Mouse (Mus musculus): ENCODE measurements around the gene Dync1li2.

Dync1li2 gene

DNA sequence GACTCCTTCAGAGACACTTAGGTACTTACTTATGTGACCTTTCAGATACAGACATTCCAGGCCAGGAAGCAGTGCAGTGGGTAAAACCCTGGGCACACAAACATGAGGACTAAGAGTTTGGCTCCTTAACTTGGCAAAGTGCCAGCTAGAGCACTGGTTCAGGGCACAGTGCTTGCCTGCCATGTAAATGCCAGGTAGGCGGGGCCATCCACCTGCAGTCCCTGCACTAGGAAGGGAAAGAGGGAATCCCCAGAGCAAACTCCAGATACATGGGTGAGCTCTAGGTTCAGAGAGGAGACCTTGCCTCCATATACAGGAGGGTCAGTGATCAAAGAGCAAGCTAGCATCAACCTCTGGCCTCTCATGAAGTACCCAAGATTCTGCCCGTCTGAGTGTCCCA, 54.9 kb downstream of the Dync1li2 start:
- in situ Hi-C loops (cut with MboI; ENCODE audit: unreplicated experiment in 2 of 2), result no loop called here

DNA sequence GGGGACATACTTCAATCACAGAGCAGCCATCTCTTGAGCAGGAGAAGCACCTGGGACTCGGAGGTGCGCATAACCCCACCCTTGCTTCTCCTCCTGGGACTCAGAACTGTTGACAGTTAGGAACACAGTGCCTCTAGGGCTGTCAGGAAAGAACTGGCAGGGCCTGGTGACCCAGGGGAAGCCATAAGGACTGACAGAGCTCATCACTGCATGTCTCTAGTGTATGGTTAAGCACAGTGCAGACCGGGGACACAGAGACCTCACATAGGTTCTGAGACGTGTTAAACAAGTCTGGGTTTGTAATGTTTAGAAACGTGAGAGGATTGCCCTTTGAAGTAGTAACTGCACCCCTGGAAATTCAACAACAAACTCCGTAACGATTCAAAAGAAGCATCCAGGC, 55.3 kb downstream of the Dync1li2 start:
- in situ Hi-C loops (cut with MboI; ENCODE audit: unreplicated experiment in 2 of 2), result no loop called here

DNA sequence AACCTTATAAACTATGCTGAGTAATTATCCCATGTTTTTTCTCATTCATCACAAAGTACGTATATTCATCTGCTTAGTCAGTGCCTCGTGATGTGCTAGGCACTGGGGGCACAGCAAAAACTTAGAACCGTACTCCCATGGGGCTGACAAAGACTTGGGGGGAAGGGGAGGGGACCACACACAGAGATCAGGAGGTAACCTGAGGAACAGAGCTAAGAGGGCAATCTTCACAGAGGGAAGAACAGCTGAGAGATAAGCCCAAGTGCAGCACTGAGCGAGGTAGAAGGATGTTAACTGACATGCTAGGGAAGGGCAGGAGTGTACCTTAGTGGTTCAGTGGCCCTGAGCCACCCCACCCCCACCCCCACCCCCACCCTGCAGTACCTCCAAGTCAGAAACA, 56.2 kb downstream of the Dync1li2 start:
- in situ Hi-C loops (cut with MboI; ENCODE audit: unreplicated experiment in 2 of 2), result no loop called here

DNA sequence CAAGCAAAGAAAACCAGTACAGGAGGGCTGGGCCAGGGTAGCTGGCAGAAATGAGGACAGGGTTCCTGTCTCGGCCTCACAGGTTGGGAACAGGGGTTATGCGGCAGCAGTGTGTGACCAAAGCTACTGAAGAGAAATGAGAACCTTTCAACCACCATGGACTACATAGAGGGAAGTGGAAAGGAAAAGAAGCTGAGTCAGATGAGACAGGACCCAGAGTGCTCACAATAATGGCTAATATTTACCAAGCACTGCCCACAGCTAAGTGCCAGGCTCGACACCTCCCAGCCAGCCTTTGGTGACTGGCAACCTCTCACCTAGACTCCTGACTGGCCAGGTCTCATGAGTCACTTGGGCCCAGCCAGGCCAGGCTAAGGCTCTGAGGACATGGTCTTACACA, 58.9 kb downstream of the Dync1li2 start:
- in situ Hi-C loops (cut with MboI; ENCODE audit: unreplicated experiment in 2 of 2), result no loop called here

DNA sequence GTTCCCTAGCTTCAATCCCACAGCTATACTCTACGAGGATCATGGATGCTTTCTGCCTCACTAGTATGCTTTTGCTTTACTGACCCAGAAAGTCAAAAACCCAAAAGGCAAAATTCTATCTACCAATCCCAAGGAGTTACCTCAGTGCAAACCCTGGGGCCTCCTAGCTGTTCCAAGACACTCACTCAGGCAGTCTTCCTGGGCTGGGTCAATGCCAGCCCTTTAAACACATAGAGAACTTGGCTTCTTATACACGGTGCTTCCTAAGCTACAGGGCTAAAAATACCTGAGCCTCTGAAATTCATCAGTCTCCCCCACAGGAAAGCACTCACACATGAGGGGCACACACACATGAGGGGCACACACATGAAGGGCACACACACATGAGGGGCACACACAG, 59.6 kb downstream of the Dync1li2 start:
- in situ Hi-C loops (cut with MboI; ENCODE audit: unreplicated experiment in 2 of 2), result no loop called here

DNA sequence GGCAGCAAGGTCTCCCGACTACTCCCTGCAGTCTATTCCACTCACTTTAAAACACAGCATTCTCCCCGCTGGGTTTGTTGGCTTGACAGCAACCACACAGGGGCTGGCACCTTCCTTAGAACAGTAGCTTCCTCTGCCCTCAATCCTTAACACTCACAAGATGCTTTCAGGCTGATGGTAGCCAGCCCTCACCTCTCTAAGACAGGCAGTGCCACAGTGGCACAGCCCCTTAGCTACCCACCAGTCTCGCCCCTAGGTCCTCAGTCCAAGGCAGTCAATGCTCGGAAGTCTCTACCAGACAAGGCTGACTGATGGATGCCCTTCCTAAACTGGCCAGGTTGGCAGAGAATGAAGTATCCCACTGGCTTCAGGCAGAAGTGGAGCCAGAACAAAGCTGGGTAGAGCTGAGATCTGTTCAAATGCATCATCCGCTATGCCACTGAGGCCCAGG, 61.9 kb downstream of the Dync1li2 start:
- in situ Hi-C loops (cut with MboI; ENCODE audit: unreplicated experiment in 2 of 2), result no loop called here

DNA sequence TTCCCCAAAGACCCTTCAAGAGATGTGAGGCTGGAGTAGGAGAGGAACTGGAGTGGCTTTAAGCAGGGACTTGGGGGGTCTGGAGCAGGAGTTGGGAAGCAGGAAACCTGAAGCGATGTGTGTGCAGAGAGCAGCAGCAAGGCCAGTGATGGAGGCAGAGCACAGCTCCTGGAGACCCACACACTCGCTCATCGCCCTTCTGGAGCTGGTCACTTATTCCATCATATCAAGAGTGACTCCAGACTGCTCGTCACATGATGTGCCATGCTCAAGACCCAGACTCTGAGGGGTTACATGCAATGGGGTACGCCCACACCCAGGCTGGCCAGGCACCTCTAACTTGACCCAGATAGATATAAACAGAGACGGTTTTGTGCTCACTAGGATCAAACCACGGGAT, 62.6 kb downstream of the Dync1li2 start:
- in situ Hi-C loops (cut with MboI; ENCODE audit: unreplicated experiment in 2 of 2), result no loop called here

DNA sequence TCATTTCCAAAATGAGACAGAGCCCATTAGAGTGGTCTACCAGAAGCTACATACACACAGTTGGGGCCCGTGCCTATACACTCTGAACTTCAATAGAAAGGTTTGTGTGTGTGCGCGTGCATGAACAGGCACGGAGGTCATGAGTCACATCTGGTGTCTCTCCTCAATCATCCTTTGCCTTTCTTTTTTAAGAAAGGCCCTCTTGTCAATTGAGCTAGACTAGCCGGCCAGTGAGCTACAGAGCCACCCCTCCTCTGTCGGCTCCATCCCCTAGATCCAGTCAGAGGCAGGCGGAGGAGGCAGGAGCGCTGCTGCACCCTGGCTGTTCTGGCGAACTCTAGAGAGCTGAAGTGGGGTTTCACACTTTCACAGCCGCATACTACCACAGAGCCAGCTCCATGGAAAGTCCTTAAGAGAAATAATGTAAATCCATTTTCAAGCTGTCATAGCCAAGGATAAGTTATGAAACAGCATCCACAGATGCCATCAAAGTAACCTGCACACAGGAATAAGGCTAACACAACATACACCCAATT, 63.5 kb downstream of the Dync1li2 start:
- in situ Hi-C loops (cut with MboI; ENCODE audit: unreplicated experiment in 2 of 2), result no loop called here

DNA sequence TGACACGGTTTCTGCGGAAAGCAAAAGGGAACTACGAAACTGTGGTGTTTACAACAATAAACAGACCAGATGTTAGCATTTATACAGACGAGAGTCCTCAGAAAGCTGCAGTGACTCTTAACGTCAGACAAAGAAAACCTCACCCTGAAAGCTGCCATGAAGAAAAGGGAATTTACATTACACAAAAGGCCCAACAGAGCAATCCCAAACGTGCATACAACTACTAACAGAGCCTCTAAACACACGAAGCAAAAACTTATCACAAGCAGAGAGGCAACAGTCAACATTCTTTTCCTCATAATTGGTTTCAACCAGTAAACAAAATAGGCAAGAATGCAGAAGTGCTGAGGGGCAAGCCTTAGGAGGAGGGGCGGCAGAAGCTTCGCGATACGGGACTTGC, 66.2 kb downstream of the Dync1li2 start:
- in situ Hi-C loops (cut with MboI; ENCODE audit: unreplicated experiment in 2 of 2), result no loop called here

DNA sequence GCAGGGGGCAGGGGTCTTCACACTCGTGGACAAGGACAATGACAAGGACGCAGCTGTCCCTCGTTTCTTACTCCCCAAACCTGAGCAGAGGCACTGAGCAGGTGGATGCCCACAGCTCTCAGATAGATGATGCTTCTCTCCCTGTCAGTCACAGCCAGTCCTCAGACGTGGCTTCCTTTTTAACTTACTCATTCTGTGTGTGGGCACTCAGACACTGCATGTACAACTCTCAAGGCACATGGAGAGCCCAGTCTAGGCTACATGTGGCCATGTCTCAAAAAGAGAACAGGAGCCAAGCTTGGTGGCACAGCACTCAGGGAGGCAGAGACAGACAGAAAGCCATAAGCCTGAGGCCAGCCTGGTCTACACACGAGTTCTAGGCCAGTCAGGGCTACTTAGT, 66.9 kb downstream of the Dync1li2 start:
- in situ Hi-C loops (cut with MboI; ENCODE audit: unreplicated experiment in 2 of 2), result no loop called here

DNA sequence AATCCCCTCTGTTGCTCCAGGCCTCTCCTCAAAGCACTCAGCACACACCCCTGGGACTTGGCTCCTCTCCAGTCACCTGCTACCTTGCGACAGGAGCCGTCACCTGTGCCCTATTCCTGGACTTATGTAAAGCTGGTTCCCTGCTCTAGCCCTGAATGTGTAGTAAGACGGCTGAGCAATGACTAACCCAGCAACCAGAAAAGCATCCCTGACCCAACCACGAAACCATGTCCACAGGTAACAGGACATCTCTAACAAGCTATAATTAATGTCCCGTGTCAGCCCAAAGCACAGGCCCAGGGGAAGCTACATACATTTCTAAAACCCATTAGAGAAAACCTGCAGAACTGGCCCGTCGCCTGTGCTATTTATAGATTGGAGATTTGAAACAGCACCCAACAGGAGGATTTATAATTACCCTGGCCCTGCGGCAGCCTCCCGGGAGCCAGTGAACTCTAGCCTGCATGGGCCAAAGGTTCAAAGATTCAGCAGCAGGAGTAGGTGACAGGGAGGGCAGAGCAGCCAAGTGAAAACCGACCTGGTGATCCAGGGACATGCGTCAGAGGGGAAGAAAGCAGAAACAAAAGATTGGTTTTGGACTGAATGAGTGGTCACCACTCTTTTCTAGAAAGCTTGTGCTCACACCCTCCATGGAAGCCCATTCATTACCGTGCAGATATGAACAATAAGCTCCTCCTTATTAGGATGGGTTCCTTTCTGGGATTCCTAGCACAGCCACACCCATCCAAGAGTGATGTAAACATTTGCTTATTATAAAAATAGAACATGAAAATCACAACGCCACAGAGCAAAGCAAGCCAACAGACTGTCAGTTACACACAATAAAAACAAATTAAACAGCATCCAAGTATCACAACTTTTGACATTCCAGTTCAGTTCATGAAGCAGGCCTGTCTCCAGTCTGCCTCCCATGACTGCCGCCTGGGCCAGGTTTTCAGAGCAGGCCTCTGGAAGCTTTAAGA, 67.7 kb downstream of the Dync1li2 start:
- in situ Hi-C loops (cut with MboI; ENCODE audit: unreplicated experiment in 2 of 2), result no loop called here

DNA sequence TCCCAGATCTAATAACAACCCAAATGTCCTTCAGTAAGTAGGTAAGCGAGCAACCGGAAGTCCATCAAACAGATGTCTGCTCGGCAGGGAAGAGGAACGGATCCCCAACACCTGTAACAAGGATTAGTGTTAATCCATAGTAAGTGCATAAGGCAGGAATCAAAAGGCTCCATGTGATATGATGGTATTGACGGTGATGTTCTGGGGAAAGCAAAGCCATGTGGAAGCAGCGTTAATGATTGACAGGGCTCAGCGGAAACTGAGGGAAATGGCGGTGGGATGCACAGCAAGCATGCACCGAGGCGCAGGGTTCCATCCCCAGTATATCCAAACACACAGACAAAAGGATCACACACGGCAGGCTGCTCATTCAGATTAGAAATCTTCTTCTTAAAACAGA, 68.6 kb downstream of the Dync1li2 start:
- in situ Hi-C loops (cut with MboI; ENCODE audit: unreplicated experiment in 2 of 2), result no loop called here

DNA sequence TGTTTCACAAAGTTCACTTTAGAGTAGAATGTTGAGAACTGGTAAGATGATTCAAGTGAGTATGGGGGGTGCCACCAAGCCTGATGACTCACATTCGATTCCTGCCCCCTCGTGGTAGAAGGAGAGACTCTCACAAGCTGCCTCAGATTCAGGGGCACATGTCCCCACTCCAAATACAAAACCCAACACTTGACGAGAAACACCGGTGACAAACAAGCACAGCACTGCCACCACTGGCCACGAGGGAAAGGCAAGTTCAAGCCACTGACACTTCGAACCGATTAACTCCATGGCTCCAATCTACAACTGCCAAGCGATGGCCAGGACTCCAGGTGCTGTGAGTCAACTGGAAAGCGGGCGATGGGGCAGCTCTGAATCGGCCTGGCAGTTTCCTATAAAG, 69.1 kb downstream of the Dync1li2 start:
- in situ Hi-C loops (cut with MboI; ENCODE audit: unreplicated experiment in 2 of 2), result no loop called here

DNA sequence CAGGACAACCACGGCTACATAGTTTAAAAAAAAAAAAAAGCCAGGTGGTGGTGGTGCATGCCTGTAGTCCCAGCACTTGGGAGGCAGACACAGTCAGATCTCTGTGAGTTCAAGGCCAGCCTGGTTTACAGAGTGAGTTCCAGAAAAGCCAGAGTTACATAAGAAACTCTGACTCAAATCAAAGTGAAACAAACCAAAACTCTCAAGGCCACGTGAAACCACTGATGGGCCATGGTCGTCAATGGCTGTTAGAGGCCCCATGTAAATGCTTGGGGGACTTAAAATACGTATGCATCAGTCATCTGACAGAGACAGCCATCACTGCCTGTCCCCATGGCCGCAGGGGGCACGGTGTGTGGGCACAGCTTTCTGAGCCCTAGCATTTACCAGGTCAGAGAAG, 71.7 kb downstream of the Dync1li2 start:
- in situ Hi-C loops (cut with MboI; ENCODE audit: unreplicated experiment in 2 of 2), result no loop called here

DNA sequence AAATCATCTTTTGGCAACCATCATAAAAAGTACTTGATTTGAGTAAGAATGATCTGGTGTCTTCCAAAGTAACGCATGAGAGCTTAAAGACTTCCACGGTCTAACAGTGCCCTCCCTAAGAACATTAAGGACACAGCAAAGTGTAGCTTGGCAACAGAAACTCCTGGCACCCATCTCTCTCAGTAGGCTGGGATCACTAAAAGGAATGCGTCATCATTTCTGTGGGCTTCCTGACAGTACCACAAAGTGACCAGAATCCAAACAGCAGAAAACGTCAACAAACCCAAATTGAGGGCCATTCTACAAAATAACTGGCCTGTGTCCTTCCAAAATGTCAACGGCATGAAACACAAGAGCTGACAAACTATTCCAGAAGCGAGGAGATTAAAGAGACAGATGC, 72.8 kb downstream of the Dync1li2 start:
- in situ Hi-C loops (cut with MboI; ENCODE audit: unreplicated experiment in 2 of 2), result no loop called here

DNA sequence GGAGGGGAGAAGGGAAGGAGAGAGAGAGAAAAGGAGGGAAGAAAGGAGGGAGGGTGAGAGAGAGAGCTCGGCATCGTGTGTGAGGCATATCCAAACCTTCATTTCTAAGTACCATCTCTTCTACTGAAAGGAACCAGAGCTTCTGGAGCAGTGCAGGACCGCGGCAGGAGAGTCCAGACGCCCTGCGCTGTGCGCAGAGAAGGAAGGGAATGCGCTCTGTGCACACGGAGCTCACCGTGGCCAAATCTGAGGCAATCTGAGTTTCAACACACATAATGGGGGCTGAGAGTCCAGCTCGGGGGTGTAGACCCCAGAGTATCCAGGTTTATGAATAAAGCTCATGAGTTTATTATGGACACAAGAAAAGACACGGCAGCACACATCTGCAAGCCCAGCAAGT, 73.3 kb downstream of the Dync1li2 start:
- in situ Hi-C loops (cut with MboI; ENCODE audit: unreplicated experiment in 2 of 2), result no loop called here
